Mouse (Mus musculus): ENCODE measurements around the gene Ctcf. TPM values are rescaled to one million over a fixed set of nuclear protein-coding genes. Genes with fewer than 3 reads are reported as not detected.

Ctcf gene
- polyA plus RNA-seq, 1 experiment from 2014 or later: 116 TPM

DNA sequence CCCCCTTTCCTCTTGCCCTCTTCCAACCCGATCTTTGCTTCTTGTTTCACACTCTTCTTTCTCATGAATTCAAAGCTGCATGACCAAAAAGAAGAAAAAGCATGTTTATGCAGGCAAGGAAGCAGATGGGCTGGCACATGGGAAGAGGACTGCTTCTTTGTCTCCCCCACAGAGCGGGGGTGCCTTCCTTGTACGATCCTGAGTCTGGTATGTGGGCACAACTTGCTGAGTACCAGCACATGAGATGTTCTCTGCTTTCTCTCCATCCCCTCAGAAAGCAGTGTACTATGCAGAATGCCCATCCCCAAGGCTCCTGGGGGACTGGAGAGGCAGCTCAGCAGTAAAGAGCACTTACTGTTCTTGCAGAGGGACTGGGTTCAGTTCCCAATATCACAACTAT is 12.0 kb upstream of the Ctcf start:
- Histone ChIP-seq H3K9ac (replicated peaks; ENCODE audit: low read length) (no peak overlapping the region; the same call in 1 of the 2 replicates), H3K4me2 (ENCODE audit: low read depth, low read length) (no peak overlapping the region), H3K4me1 (ENCODE audit: control insufficient read depth, insufficient read depth, low read length) (peaks cover 6% of the 10 kb centered on the region), H3K9me3 (replicated peaks; ENCODE audit: control insufficient read depth, low read length) (no peaks in the 10 kb centered on the region), H3K36me3 (replicated peaks; ENCODE audit: control insufficient read depth, insufficient read depth, low read depth, low read length) (no peaks in the 10 kb centered on the region; the same call in 1 of the 2 replicates), H3K4me3 (ENCODE audit: low read depth, low read length) (no peak overlapping the region), H3K27me3 (ENCODE audit: control insufficient read depth, insufficient read depth, low read length) (no peaks in the 10 kb centered on the region), H3K27ac (replicated peaks; ENCODE audit: low read depth, low read length) (no peak overlapping the region)
- DNase-seq (ENCODE audit: low spot score) (no peak), ATAC-seq (replicated peaks; ENCODE audit: insufficient number of reproducible peaks, low FRiP score, low TSS enrichment, low read depth) (no peak)
- 77% methylated on average over 3 of the region's 3 CpGs for WGBS

DNA sequence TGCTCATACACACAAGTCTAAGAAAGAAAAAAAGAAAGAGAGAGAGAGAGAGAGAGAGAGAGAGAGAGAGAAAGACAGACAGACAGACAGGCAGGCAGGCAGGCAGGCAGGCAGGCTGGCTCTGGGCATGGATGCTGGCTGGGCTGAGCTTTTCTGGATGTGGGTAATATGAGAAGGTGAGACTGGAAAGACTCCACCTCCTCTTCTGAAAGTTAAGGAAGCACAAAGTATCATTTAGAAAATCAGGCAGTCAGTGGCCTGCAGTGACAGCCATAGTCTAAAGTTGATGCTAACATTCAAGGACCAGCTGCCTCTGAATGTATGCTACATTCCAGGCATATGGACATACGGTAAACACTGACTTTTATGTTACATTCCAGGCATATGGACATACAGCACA is 11.5 kb upstream of the Ctcf start:
- no peak for ATAC-seq (replicated peaks; ENCODE audit: insufficient number of reproducible peaks, low FRiP score, low TSS enrichment, low read depth)
- H3K4me2 ChIP-seq (ENCODE audit: low read depth, low read length): no peak overlapping the region

DNA sequence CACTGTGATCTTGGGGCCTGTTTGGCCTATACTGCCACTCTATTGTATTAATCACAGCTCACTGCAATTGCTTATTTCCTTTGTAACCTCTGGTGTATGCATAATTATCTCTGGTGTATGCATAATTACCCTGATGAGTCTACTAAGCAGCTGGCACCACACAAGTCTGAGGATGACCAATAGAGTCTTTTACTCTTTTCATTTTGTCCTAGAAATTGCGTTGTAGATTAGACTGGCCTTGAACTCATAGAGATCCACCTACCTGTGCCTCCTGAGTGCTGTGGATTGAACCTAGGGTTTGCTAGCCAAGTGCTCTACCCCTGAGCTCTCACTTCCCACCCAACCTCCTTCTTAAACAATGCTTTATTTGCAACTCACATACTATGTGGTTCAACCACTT is 10.3 kb upstream of the Ctcf start:
- WGBS: 88% methylated on average over 1 of the region's 1 CpGs
- H3K27ac ChIP-seq (replicated peaks; ENCODE audit: low read depth, low read length): no peak overlapping the region

More for the DNA sequence above, 11.5 kb upstream of the Ctcf start:
- H3K27ac ChIP-seq (replicated peaks; ENCODE audit: low read depth, low read length): no peak overlapping the region
- no peaks in the 10 kb centered on the region for H3K27me3 ChIP-seq (ENCODE audit: control insufficient read depth, insufficient read depth, low read length)
- DNase-seq (ENCODE audit: low spot score): peak; percentile 42
- 55% methylated on average over 1 of the region's 1 CpGs for WGBS
- H3K4me1 ChIP-seq (ENCODE audit: control insufficient read depth, insufficient read depth, low read length): peaks cover 6% of the 10 kb centered on the region
- no peaks in the 10 kb centered on the region; the same call in 1 of the 2 replicates for H3K36me3 ChIP-seq (replicated peaks; ENCODE audit: control insufficient read depth, insufficient read depth, low read depth, low read length)
- no peaks in the 10 kb centered on the region for H3K9me3 ChIP-seq (replicated peaks; ENCODE audit: control insufficient read depth, low read length)
- no peak overlapping the region for H3K4me3 ChIP-seq (ENCODE audit: low read depth, low read length)
- no peak overlapping the region; the same call in 1 of the 2 replicates for H3K9ac ChIP-seq (replicated peaks; ENCODE audit: low read length)

DNA sequence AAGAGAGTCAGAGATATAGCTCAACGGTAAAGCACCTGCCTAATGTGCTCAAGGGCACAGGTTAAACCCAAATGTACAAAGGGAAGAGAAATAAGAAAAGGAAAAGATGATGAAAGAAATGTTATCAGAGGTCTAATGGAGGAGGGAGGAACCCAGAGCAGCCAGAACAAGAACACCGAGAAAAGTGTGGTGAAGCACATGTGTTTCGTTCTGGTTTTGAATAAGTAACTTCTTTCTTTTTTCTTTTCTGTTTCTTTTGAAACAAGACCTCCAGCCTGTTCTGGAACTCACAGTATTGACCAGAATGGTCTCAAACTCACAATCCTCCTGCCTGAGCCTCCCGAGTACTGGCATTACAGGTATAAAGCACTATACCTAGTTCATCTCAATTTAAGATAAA is 7.0 kb upstream of the Ctcf start:
- Histone ChIP-seq H3K4me1 (ENCODE audit: control insufficient read depth, insufficient read depth, low read length) (no peaks in the 10 kb centered on the region), H3K4me3 (ENCODE audit: low read depth, low read length) (no peak overlapping the region), H3K36me3 (replicated peaks; ENCODE audit: control insufficient read depth, insufficient read depth, low read depth, low read length) (no peaks in the 10 kb centered on the region), H3K27me3 (ENCODE audit: control insufficient read depth, insufficient read depth, low read length) (no peaks in the 10 kb centered on the region), H3K9ac (replicated peaks; ENCODE audit: low read length) (no peak overlapping the region), H3K9me3 (replicated peaks; ENCODE audit: control insufficient read depth, low read length) (no peaks in the 10 kb centered on the region), H3K27ac (replicated peaks; ENCODE audit: low read depth, low read length) (no peak overlapping the region), H3K4me2 (ENCODE audit: low read depth, low read length) (no peak overlapping the region)
- WGBS: 89% methylated on average over 4 of the region's 4 CpGs
- ATAC-seq (replicated peaks; ENCODE audit: insufficient number of reproducible peaks, low FRiP score, low TSS enrichment, low read depth) (no peak), DNase-seq (ENCODE audit: low spot score) (no peak)

More for the DNA sequence above, 10.3 kb upstream of the Ctcf start:
- ATAC-seq (replicated peaks; ENCODE audit: insufficient number of reproducible peaks, low FRiP score, low TSS enrichment, low read depth): no peak
- no peaks in the 10 kb centered on the region for H3K36me3 ChIP-seq (replicated peaks; ENCODE audit: control insufficient read depth, insufficient read depth, low read depth, low read length)
- H3K4me2 ChIP-seq (ENCODE audit: low read depth, low read length): no peak overlapping the region
- DNase-seq (ENCODE audit: low spot score): no peak
- H3K27me3 ChIP-seq (ENCODE audit: control insufficient read depth, insufficient read depth, low read length): no peaks in the 10 kb centered on the region
- H3K9ac ChIP-seq (replicated peaks; ENCODE audit: low read length): no peak overlapping the region
- H3K4me1 ChIP-seq (ENCODE audit: control insufficient read depth, insufficient read depth, low read length): peaks cover 6% of the 10 kb centered on the region
- H3K9me3 ChIP-seq (replicated peaks; ENCODE audit: control insufficient read depth, low read length): no peaks in the 10 kb centered on the region
- H3K4me3 ChIP-seq (ENCODE audit: low read depth, low read length): no peak overlapping the region

DNA sequence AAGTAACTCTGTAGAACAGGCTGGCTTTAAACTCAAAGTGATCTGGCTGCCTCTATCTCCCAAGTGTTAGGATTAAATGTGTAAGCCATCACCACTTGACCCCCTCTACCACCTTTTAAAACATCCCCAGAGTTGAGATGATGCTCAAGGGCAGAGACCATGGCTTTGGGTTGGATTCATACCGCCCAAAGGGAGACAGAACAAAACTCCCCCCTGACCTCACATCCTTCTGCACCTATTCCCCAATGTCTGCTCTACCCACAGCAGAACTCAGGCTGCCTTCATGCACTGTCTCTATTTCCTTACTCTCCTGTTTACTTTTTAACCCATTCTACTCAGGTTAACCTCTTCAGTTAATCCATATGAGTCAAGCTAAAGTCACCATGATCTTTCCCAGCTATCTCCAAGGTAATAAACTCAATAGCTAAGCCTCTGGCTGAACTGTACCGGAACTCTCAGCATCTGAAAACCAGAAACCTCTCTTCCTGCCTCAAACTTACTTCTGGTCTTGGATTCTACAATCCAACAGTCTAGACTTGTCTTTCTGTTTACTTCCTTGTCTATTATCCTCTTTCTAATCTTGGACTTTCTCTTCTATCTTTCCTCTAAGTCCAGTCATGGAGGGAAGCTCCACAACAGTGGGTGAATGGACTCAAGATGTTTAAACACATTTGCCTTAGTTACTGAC is 1.5 kb upstream of the Ctcf start:
- Histone ChIP-seq H3K36me3 (replicated peaks; ENCODE audit: control insufficient read depth, insufficient read depth, low read depth, low read length) (no peaks in the 10 kb centered on the region), H3K4me3 (ENCODE audit: low read depth, low read length) (peak overlapping the region; percentile 90), H3K27me3 (ENCODE audit: control insufficient read depth, insufficient read depth, low read length) (no peaks in the 10 kb centered on the region), H3K9ac (replicated peaks; ENCODE audit: low read length) (peak overlapping the region; percentile 100), H3K27ac (replicated peaks; ENCODE audit: low read depth, low read length) (no peak overlapping the region), H3K4me1 (ENCODE audit: control insufficient read depth, insufficient read depth, low read length) (peaks cover 3% of the 10 kb centered on the region; the same call in 1 of the 2 replicates), H3K9me3 (replicated peaks; ENCODE audit: control insufficient read depth, low read length) (no peaks in the 10 kb centered on the region), H3K4me2 (ENCODE audit: low read depth, low read length) (peak overlapping the region; percentile 52; the same call in 1 of the 2 replicates)
- WGBS: 83% methylated on average over 2 of the region's 2 CpGs
- no peak for DNase-seq (ENCODE audit: low spot score)
- ATAC-seq (replicated peaks; ENCODE audit: insufficient number of reproducible peaks, low FRiP score, low TSS enrichment, low read depth): no peak

DNA sequence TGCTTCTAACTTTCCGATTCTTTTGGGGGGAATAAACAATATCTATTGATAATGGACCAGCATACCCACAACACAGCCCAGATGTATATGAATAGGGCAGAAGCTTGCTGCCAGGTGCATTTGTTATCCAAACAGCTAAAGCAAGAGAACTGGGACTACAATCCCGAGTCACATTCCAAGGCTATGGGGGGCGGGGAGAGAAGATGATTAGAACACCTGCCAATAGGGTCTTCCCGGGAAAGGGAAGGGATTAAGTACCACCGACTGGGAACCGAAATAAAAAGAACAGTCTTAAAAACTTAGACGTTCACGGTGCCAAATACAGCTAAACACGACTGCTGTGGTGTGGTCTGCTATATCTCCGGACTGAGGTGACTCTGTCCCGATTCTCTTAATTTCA is 887 bp upstream of the Ctcf start:
- ATAC-seq (replicated peaks; ENCODE audit: insufficient number of reproducible peaks, low FRiP score, low TSS enrichment, low read depth) (no peak), DNase-seq (ENCODE audit: low spot score) (peak; percentile 20)
- no peaks in the 10 kb centered on the region for H3K36me3 ChIP-seq (replicated peaks; ENCODE audit: control insufficient read depth, insufficient read depth, low read depth, low read length)
- WGBS: 4% methylated on average over 11 of the region's 11 CpGs
- H3K27me3 ChIP-seq (ENCODE audit: control insufficient read depth, insufficient read depth, low read length): no peaks in the 10 kb centered on the region
- peak overlapping the region; percentile 100 for H3K27ac ChIP-seq (replicated peaks; ENCODE audit: low read depth, low read length)
- H3K4me3 ChIP-seq (ENCODE audit: low read depth, low read length): peak overlapping the region; percentile 90
- peak overlapping the region; percentile 100 for H3K9ac ChIP-seq (replicated peaks; ENCODE audit: low read length)
- peaks cover 3% of the 10 kb centered on the region; the same call in 1 of the 2 replicates for H3K4me1 ChIP-seq (ENCODE audit: control insufficient read depth, insufficient read depth, low read length)
- peak overlapping the region; percentile 52 for H3K4me2 ChIP-seq (ENCODE audit: low read depth, low read length)
- no peaks in the 10 kb centered on the region for H3K9me3 ChIP-seq (replicated peaks; ENCODE audit: control insufficient read depth, low read length)

DNA sequence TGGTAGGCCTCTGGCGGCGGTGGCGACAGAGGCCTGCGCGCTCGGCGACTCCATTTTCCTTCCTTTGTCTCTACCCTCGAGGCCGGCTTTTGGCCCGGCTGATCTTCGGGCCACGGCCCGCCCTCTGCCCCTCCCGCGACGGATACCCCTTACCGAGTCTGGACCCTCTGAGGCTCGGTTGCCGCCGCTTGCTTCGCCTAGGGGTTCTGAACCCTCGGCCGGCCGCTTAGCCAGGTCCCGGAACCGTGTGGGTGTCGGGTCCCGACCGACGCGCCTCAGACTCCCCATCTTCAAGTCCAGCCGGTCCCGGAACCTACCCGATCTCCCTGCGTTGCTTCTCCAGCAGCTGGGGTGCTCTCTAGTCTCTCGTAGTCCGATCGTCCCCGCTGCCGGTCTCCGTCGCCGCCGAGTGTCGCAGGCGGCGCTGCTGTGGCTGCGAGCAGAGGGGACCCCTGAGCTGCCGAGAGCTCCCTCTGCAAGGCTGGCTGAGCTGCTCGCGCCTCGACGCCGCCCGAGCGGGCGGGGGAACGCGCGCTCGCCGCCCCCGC is 669 bp downstream of the Ctcf start, which contains the start of gene Agrp:
Gene Agrp (minus strand): TSS at position 431 of the 548 bp plus-strand sequence.
- H3K27me3 ChIP-seq (ENCODE audit: control insufficient read depth, insufficient read depth, low read length): no peaks in the 10 kb centered on the region
- ATAC-seq (replicated peaks; ENCODE audit: insufficient number of reproducible peaks, low FRiP score, low TSS enrichment, low read depth) (peak; percentile 54), DNase-seq (ENCODE audit: low spot score) (peak; percentile 49)
- H3K9ac ChIP-seq (replicated peaks; ENCODE audit: low read length): peak within 1 kb of the TSS; percentile 100
- no peaks in the 10 kb centered on the region for H3K36me3 ChIP-seq (replicated peaks; ENCODE audit: control insufficient read depth, insufficient read depth, low read depth, low read length)
- peak within 1 kb of the TSS; percentile 100 for H3K27ac ChIP-seq (replicated peaks; ENCODE audit: low read depth, low read length)
- peaks cover 3% of the 10 kb centered on the region; the same call in 1 of the 2 replicates for H3K4me1 ChIP-seq (ENCODE audit: control insufficient read depth, insufficient read depth, low read length)
- WGBS: under 1% methylated on average over 57 of the region's 63 CpGs
- H3K4me3 ChIP-seq (ENCODE audit: low read depth, low read length): peak within 1 kb of the TSS; percentile 90
- H3K9me3 ChIP-seq (replicated peaks; ENCODE audit: control insufficient read depth, low read length): no peaks in the 10 kb centered on the region
- peak within 1 kb of the TSS; percentile 78 for H3K4me2 ChIP-seq (ENCODE audit: low read depth, low read length)

DNA sequence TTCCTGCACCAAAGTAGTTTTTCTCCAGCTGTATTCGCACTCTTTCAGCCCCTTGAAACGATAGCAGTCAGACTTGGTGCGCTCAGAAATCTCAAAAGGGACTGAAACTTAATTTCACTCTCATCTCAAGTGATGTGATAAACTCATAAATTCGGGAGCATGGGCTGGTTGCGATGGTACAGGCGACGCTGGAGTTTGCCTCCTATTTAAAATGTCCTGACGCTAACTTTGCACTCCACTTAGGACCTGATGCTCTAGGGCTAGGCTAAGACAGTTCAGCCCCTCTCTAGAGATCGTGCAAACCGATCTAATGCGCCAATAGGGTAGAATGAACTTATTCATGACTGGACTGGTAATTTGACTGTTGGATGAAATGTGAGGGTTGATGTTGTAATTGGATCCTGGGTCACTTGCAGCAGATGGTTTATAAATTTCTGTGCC is 1.3 kb downstream of the Ctcf start:
- Histone ChIP-seq H3K4me3 (ENCODE audit: low read depth, low read length) (peak overlapping the region; percentile 90), H3K4me1 (ENCODE audit: control insufficient read depth, insufficient read depth, low read length) (peaks cover 3% of the 10 kb centered on the region; the same call in 1 of the 2 replicates), H3K4me2 (ENCODE audit: low read depth, low read length) (peak overlapping the region; percentile 78), H3K27me3 (ENCODE audit: control insufficient read depth, insufficient read depth, low read length) (no peaks in the 10 kb centered on the region), H3K27ac (replicated peaks; ENCODE audit: low read depth, low read length) (peak overlapping the region; percentile 100), H3K36me3 (replicated peaks; ENCODE audit: control insufficient read depth, insufficient read depth, low read depth, low read length) (no peaks in the 10 kb centered on the region), H3K9me3 (replicated peaks; ENCODE audit: control insufficient read depth, low read length) (no peaks in the 10 kb centered on the region), H3K9ac (replicated peaks; ENCODE audit: low read length) (peak overlapping the region; percentile 100)
- ATAC-seq (replicated peaks; ENCODE audit: insufficient number of reproducible peaks, low FRiP score, low TSS enrichment, low read depth): no peak; the same call in 1 of the 2 replicates
- WGBS: under 1% methylated on average over 11 of the region's 11 CpGs
- peak; percentile 63 for DNase-seq (ENCODE audit: low spot score)
